Mouse (Mus musculus): Measurements from ENCODE around the gene Slc7a7.

- TF ChIP-seq CTCF (IDR thresholded peaks at IDR 0.05) (peak; percentile 81), EP300 (IDR thresholded peaks at IDR 0.05) (no peak)
Measured at GRCm38 (mm10) chr14:54464293-54465005, 46.9 kb upstream of the Slc7a7 start.
